Mouse (Mus musculus): ENCODE results near the gene Gm6583.
"Not testable (repeated sequence)": the region's sequence is repeated elsewhere in the genome, so short reads cannot be mapped to it uniquely, and the experiment has no call there.

The Gm6583 gene

GRCm38 (mm10) chr5:112324637-112325545 lies 30.9 kb downstream of the Gm6583 start:
- DNase-seq, result peak; percentile 52

GRCm38 (mm10) chr5:112323246-112323645 lies 32.6 kb downstream of the Gm6583 start:
- DNase-seq, result no peak

GRCm38 (mm10) chr5:112321376-112321775 lies 34.5 kb downstream of the Gm6583 start:
- DNase-seq, result no peak

- DNase-seq, result no peak
Observed at GRCm38 (mm10) chr5:112320936-112321335, 34.9 kb downstream of the Gm6583 start.

GRCm38 (mm10) chr5:112320379-112320778 lies 35.5 kb downstream of the Gm6583 start:
- no peak for DNase-seq

GRCm38 (mm10) chr5:112319343-112319742 lies 36.5 kb downstream of the Gm6583 start:
- DNase-seq, result not testable (repeated sequence)

GRCm38 (mm10) chr5:112317328-112317727 lies 38.5 kb downstream of the Gm6583 start:
- DNase-seq, result peak; percentile 21

- peak; percentile 32 for DNase-seq
Observed at GRCm38 (mm10) chr5:112316468-112316867, 39.4 kb downstream of the Gm6583 start.

GRCm38 (mm10) chr5:112313222-112313885 lies 42.5 kb downstream of the Gm6583 start:
- no peak for DNase-seq

GRCm38 (mm10) chr5:112305842-112306241 lies 50.0 kb downstream of the Gm6583 start:
- DNase-seq, result no peak

Data from kidney, adult 11 months (tissue).